Mouse (Mus musculus) naive thymus-derived CD4-positive, alpha-beta T cell, adult 5 months (primary cell): ENCODE data around the gene Cldn15. TPM values are rescaled to one million over a fixed set of nuclear protein-coding genes. Genes with fewer than 3 reads are reported as not detected.

Experiments used
- polyA plus RNA-seq: library from polyadenylated mRNA; unstranded; fragments of 100-300 nt; shearing (Covaris generic); gene quantifications from one replicate; pipeline ENCODE4 v1.2.1, GENCODE M21; 2017

The Cldn15 gene
- not detected for polyA plus RNA-seq

DNA sequence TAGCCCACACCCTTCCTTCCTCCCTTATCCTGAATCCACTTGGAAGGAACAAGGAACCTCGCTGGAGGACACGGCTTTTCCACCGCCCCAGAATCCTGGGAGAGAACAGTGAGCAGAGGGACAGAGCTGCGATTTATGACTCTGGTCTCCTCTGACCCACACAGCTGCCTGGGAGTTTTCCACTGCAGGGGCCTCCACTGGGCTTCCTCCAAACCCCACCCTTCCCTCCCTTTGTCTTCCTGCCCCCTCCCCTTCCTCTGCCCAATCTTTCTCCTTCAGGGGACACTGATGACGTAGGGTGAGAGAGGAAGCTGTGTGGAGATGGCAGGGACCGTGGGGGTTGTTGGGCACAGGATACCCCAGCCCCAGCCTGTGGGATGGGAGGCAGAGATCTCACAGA lies at the start of gene Cldn15:
Gene Cldn15 (plus strand): TSS at position 286 of the 400 bp plus-strand sequence.

DNA sequence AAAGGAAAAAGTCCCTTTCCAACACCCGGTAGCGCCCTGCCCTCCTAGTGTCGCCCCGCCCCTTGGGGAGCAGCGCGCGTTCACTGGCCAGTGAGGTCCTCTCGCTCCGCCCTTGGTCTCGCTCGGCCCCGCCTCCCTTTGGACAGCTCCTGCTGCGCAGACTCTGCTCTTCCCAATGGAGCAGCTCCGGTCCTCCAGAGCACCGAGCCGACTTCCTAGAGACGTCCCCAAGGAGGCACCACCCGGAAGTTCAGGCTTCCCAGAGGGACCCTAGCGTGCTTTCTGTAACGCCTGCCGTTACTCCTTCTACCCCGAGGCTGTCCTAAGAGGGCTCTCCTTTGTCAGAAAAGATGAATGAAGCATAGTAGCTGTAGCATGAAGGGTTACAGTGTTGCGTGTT lies 13.4 kb upstream of the Cldn15 start, which contains the start of gene Fis1:
Gene Fis1 (plus strand): TSS at position 261 of the 400 bp plus-strand sequence.

DNA sequence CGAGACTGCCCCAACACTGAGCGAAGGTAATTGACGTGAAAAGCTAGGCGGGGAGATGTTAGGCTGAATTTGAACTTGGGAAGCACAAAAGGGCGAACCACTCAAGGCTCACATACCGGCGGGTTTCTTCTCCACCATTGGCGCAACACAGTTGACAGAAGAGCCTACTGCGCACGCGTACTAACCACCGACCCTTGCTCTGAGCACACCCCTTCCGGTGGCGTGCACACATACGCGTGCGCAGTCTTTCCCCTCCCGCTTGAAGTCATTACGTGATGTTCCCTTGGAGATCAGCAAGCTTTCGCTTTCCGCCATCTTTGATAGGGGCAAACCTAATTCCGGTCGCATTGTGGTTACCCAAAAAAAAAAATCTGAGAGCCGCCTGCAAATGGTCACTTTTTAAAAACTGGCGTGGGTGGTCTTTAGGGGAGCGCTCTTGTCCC lies 20.3 kb downstream of the Cldn15 start, which contains the start of gene Plod3:
Gene Plod3 (plus strand): TSS at position 325 of the 443 bp plus-strand sequence.

DNA sequence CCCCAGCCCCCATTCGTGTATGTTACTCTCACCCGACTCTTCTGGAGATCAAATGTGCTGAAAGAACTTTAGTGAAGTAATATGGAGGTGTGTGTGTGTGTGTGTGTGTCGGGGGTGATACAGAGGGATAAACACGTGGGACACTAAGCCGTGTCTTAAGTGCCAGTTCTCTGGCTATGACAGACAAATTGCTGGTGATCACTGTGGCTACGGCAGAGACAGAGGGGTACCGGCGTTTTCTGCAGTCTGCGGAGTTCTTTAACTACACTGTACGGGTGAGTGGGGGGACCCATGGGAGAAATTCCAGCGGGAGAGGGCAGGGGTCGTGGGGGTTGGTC lies 21.5 kb downstream of the Cldn15 start, which contains the start of gene Znhit1:
Gene Znhit1 (minus strand): TSS at position 88 of the 338 bp plus-strand sequence.

Other genes starting within 250 kb of the Cldn15 start
- gene Col26a1, start 83.4 kb upstream of the Cldn15 start, polyA plus RNA-seq, result not detected
- 2.0 TPM for gene Ift22, start 58.5 kb upstream of the Cldn15 start, polyA plus RNA-seq
- 165 TPM for gene Fis1, start 13.3 kb upstream of the Cldn15 start, polyA plus RNA-seq
- gene Plod3, start 20.4 kb downstream of the Cldn15 start, polyA plus RNA-seq, result 7.0 TPM
- 25.7 TPM for gene Znhit1, start 21.4 kb downstream of the Cldn15 start, polyA plus RNA-seq
- not detected for gene Vgf, start 59.8 kb downstream of the Cldn15 start, polyA plus RNA-seq
- 31.1 TPM for gene Ap1s1, start 79.5 kb downstream of the Cldn15 start, polyA plus RNA-seq
- not detected for gene Serpine1, start 105.7 kb downstream of the Cldn15 start, polyA plus RNA-seq
- gene Trim56, start 149.6 kb downstream of the Cldn15 start, polyA plus RNA-seq, result 8.8 TPM
- gene Muc3, start 182.7 kb downstream of the Cldn15 start, polyA plus RNA-seq, result not detected
- 0.49 TPM for gene Muc3a, start 245.8 kb downstream of the Cldn15 start, polyA plus RNA-seq